Mouse (Mus musculus) cerebellum, postnatal 36 days (tissue): Measurements from ENCODE around the gene Plekhb1.
A peak's percentile ranks its signal among the peaks of the same experiment; 100 is the strongest.

Source experiments
- DNase-seq, 2 experiments: peaks; one replicate each; pipeline ENCODE4 v3.0.0; 2021 to 2022; ENCODE audit warnings: mixed read lengths in 2 of 2

Gene Plekhb1

DNA sequence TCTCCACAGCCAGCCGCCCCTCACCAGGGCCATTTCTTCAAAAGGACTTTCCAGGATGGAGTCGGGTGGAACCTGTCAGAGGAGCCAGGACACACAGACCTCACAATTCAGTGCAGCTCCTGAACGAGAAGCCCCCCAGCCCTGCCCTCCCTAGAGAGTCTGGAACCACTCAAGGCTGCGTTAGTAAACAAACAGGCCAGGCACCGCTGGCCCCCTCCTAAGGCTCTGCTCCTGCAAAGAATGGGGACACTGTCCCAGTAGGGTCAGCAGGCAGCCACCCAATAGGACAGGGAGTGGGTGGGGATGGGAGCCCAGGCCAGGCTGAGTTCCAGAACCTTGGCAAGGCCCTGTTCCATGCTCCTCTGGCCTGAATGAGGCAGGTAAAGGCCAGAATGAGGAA is 5.5 kb downstream of the Plekhb1 start:
- DNase-seq, result peak in 1 of 2 experiments; percentile 33

DNA sequence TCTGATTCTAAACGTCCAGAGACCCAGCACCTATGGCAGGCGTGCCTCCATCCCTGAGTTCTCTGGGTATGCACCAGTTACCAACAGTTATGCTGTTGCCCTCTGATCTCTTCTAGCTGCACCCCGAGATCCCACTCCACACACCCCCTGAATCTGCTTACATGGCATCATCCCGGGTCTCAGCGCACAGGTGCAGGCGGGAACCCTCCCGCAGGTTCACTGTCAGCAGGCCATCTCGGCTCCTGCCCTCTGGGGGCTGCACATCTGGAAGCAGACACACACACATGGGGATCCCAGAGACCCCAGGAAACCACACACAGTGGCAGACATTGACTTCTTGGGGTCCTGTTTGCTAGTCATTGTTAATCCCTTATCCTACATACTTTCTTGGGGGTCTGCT is 7.8 kb downstream of the Plekhb1 start:
- no peak for DNase-seq

DNA sequence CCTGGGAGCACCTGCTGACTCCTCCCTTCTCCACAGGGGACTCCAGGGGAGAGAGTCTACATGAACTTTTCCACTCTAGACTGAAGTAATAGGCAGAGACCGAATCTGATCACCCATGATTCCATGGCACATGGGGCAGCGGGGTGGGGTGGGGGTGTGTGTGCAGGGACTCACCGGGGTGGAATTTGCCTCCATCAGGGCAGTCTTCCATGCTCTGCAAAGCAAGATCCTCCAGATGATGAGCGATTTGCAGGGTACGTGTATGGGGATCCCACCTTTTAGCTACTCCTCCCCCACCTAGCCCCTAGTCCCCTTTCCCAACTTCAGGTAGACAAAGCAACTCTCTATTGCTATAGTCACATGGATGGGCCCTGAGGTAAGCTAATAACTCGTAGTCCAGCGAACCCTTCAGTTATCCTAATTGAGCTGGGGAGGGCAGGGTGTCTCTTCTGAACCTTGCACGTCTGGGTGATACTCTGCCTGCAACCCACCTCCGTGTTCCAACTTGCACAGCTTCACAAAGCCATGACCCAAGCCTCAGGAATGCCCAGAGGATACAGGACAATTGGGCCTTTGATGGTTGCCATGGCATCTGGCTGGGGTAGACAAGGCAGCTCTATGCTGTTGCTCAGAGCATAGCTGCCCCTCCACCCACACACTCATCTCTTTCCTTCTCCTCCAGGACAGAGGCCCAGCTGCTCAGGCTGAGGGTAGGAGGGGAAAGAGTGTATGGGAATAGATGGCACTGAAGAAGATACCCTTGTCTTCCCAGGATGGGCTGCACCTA is 8.5 kb downstream of the Plekhb1 start:
- DNase-seq, result no peak

DNA sequence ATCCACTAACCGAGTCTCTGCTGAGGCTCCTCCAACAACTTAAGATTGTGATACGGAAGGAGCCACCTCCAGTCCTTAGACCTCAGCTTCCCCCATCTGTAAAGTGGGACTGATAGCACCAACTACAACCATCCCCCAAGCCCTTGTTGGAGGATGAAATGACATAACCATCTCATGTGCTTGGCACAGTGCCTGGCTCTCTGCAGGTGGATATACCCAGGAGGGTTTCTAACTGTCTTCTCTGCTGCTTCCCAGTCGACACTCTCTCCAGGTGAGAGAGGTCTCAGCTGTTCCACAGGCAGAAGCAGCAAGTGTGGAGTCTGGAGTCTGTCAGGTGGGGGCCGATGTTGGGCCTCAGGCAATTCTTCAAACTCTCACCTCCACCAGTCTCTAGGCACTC is 11.2 kb downstream of the Plekhb1 start:
- DNase-seq, result no peak

DNA sequence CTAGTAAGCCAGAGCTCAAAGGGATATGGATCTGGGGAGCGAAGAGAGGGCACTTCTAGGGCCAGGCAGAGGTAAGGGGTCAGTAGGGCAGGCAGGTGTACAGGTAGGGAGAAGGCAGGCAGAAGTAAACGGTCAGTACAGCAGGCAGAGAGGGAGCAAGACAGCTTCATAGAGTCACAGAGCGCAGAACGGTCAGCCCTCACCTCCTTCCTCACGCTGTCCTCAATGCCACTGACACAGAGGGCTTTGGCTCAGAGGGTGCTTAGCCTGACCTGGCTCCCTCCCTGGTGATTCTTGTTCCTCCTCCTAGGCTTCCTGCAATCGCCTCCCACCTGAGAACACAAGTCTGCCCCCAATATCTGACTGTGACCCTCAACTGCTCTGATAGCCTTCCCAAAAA is 11.8 kb downstream of the Plekhb1 start:
- DNase-seq, result no peak

DNA sequence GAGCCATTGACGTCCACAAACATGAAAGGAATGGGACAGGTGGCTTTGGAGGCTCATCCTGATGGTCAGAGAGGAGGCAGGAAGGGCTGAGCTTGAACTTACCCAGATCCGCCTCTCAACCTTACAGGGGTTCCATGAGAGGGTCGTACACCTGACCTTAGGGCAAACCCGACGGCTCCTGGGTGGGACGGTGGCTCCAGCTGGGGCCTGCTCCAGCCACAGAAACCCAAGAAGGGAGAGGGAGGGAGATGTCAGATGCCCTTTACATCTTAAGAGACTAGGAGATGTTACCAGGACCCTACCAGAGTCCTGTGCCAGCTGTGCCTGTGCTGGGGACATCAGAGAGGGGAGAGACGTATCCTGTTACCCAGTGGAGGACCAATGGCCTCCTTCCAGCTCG is 12.4 kb downstream of the Plekhb1 start:
- no peak for DNase-seq

DNA sequence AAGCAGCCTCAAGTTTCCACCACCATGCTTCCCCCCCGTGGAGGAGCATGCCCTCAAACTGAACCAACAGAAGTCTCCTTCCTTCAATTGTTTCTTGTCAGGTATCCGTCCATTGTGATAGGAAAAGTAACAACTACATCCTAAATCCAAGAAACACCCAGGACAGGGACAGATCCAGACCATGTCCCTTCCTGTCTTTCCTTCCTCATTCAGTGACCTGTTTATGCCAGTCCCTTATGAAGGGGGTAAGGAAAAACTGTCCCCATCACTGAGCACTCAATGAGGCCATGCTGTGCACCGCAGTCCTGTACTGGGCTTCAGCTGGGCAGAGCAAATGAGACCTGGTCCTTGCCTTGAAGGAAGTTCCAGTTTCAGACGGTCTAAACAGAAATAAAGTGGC is 13.1 kb downstream of the Plekhb1 start:
- no peak for DNase-seq

DNA sequence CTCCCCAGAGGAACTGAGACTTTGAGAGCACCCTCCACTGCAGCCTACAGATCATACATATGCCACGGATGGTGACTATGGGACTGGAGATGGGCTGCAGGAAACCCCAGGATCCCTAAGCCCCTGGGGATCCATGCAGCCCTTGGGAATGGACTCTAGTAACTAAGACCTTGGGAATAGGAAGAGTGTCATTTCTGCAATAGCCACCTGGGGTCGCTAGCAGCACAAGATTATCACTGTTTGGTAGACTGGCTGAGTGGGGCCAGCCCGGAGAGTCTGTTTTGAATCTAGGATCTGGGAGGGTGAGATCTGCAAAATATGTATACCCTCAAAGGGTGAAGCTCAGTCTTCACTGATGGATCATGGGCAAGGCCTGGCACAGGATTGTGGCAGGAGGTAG is 17.1 kb downstream of the Plekhb1 start:
- DNase-seq, result peak; percentile 56 to 63

DNA sequence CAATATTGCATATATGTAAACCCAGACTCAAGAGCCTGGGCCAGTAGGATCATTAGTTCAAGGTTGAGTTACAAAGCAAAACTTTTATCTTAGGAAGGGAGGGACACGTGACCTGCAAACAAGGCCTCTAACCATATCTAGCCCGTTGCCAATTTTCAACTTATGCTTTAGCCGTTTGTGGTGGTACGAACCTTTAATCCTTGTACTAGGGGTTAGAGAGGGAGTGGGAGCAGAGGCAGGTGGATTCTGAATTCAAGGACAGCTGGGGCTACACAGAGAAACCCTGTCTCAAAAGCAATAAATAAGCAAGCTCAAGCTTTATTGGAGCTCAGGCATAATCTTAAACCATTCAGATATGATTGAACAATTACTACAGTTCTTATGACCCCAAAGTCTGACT is 19.8 kb downstream of the Plekhb1 start:
- no peak for DNase-seq

DNA sequence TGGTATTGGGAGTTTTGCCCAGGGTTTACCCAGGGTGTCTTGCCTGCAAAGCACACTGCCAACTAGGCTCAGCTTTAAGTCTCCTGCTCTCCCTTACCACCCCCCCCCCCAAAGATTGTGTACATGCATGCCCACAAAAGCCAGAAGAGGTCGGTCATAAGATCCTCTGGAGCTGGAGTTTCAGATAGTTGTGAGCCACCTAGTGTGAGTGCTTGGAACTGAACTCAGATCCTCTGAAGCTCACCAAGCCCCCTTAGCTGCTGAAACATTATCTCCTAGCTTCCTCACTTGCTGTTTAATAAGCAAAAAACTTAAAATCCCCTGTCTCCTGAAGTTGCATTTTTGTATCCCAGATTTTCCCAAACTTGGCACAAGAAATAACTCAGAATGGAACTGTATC is 24.6 kb downstream of the Plekhb1 start:
- DNase-seq, result no peak

DNA sequence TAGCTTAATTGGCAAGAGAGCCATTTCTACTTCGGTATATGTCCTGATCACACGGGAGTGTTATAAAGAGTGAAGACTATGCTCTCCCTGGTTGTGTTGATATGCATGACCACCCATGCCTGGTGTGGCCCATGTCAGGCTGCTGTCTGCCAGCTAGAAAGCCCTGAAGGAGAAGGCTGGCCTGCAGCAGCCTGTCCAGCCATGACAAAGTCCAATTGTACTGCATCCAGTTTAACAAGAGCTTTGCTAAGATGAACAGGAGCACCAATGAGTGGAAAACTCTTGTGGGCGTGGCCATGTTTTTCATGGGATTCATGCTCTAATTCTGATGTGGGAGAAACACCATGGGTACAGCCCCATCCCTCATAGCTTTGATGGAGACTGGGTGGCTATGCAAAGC is 37.7 kb downstream of the Plekhb1 start:
- no peak for DNase-seq

DNA sequence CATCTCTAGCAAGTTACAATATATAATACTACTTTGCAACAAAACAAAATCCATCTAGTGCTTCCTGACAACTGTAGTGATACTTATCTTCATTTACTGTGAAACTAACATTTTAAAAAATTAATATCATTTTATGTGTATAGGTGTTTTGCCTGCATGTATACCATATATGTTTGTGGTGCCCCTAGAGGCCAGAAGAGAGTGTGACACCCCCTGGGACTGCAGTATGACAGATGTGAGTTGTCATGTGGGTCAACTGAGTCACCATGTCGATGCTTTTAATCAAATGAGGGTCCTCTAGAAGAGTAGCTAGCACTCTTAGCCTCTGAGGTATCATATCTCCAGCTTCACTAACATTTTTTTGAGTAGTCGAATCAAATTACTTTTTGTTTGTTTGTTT is 39.9 kb downstream of the Plekhb1 start:
- DNase-seq, result no peak

DNA sequence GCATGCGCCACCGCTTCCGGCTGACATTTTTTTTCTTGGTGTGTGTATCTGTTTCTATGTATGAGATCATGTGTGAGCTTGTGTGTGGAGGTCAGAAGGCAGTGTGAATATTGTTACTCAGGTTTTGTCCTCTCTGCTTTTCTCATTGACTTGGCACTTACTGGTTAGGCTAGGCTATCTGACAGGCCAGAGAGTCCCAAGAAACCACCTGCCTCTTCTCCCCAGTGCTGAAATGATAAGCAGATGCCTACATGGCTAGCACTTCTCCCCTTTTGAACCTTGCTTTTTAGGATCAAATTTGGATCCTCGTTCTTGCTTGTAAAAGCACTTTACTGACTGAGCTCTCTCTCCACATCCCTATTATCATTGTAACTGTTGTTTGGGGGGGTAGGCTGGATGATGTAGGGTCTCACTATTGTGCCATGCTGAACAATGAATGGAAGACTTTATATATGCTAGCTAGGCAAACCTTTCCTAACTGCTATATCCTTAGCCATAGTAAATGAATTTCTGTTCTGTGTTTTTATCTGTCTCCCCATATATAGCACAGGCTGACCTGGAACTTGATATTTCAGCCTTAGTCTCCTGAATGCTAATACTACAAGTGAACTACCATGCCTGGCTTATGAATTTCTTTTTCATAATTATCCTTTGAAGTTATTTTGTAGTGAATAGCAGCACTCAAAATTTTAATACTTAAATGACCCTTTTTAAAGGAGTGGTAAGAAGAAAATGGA is 45.9 kb downstream of the Plekhb1 start:
- no peak for DNase-seq

DNA sequence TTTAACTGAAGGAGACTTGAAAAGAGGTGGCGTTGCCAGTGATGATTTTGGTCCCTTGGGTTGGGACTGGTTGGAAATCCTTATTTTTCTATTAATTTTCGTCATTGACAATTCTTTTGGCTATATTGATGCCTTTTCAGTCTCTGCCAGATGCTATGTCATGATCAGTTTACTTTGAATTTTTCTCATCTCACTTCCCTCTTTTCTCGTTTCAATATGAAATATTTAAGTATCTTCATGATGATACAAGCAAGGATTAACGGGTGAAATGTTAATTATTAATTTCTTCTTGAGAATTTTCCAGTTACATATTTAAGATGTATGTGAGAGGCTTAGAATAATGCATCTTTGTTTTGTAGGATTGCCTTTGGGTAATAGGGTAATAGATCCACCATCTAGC is 53.3 kb downstream of the Plekhb1 start:
- no peak for DNase-seq

DNA sequence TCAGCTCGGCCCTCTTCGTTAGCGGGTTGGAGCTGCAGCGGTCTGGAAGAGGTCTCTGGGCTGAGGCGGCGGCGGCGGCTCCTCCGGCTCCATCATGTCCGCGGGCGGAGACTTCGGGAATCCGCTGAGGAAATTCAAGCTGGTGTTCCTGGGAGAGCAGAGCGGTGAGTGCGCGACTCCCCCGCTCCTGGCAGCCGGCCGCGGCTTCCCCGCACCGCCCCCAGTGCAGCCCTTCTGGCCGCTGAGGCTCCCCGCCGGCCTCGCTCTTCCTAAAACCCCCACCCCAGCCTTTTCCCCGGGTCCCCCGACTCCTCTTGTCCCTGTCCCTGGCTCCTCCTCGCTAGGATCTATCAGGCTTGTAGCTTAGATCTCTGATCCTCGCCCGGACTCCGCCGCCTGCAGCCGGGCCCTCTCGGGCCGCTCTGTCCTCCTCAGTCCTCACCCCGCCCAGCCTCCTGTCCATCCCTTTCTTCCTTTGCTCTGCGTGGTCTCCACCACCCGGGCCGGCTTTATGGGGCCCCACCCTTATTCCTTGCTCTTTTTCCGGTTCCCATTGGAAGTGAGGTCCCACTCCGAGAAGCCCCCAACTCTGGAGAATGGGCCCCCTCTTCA is 54.0 kb downstream of the Plekhb1 start, which contains the start of gene Mrpl48:
TSS of gene Mrpl48 (minus strand) at position 172 of the 612 bp plus-strand sequence.
- DNase-seq, result peak; percentile 68 to 75

DNA sequence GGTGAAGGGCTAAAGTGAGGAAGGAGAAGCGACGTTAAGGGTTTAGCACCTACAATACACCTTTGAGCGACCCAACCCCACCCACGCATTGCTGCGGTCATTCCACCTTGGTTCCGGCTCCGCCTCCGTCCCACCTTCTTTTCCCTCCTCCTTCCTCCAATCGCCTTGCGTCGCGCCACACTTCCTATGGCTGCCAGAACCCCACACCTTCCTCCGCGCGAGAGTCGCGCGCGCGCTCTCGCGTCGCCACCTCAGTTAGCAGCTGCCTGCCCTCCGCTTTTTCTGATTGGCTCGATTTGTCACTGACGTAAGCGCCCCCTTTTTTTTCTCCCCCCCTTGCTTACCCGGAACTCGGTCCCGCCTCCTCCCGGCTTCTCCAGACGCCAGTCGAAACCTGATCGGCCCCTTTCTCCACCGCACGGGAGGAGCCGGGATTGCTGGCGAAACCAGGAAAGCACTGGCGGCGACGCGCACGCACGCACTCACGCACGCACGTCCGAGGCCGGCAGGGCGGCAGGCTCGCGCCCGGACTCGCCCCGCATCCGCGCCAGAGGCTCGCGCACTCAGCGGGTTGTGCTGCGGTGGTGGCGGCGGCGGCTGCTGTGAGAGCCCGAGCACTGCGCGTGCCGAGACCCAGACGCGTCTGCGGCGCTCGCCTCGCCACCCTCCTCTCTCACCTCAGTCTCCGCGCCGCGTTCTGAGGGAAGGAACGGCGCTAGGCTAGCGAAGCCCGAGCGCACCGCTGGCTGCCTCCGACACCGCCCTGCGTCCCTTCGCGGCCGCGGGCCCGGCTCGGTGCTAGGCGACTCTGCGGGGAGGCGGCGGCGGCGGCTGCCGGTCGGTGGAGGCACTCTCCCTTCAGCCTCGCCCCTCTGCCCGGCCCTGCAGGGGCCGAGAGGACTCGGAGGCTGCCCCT is 54.7 kb downstream of the Plekhb1 start, which contains the start of gene Rab6a:
TSS of gene Rab6a (plus strand) at position 197 of the 916 bp plus-strand sequence.
- peak; percentile 94 to 98 for DNase-seq

DNA sequence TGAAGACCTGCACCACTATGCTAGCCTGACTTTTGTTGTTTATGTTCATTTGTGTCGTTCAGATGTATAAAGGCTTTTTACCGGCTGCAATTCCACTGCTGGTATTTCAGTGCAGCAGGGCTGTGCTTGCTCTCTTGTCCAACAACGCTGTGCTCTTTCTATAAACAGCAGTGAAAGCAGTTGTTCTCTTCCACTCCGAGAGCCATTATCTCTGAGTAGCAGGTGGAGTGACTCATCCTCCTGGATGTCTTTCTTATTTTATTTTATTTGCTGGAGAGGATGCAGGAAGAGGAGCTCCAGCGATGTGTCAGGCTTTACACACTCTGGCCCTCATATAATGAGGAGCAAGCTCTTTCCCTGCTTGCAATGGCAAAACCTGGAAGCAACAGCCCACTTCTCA is 62.0 kb downstream of the Plekhb1 start:
- no peak for DNase-seq

DNA sequence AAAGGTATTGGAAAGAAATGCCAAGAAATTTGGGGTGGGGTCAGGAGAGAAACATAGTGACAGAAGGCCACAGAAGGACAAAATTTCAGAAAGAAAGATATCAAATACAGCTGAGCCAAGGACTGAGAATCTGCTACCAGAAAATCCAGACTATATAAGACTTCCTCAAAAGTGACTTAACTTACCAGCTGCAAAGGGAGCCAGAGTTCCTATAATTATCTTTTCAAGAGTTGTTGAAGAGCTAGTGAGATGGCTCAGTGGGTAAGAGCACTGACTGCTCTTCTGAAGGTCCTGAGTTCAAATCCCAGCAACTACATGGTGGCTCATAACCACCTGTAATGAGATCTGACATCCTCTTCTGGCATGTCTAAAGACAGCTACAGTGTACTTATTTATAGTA is 68.9 kb downstream of the Plekhb1 start:
- DNase-seq, result no peak
